Mouse (Mus musculus) layer of hippocampus, adult 11-12 months (tissue): ENCODE data around the gene Zbtb8os.
"Not testable (repeated sequence)": the region's sequence is repeated elsewhere in the genome, so short reads cannot be mapped to it uniquely, and the experiment has no call there.

Experiments
- DNase-seq: peaks from one replicate; pipeline ENCODE4 v3.0.0; 2022; ENCODE audit warnings: low spot score

Zbtb8os gene

DNA sequence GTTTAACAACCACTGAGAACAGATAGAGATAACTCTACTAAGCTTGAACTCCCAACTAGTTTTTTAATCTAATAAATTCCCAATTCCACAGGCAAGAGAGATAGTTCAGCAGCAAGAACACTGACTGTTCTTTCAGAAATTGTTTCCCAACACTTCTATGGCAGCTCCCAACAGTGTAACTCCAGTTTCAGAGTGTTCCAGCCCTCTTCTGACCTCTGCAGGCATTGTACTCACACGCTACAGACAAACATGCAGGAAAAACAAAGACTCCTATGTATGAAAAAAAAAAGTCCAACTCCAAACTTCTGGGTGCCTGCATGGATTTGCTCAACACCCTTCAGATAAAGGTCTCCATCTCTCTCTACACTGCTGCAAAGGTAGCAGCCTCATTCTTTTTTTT, 2.6 kb upstream of the Zbtb8os start:
- DNase-seq, result no peak

DNA sequence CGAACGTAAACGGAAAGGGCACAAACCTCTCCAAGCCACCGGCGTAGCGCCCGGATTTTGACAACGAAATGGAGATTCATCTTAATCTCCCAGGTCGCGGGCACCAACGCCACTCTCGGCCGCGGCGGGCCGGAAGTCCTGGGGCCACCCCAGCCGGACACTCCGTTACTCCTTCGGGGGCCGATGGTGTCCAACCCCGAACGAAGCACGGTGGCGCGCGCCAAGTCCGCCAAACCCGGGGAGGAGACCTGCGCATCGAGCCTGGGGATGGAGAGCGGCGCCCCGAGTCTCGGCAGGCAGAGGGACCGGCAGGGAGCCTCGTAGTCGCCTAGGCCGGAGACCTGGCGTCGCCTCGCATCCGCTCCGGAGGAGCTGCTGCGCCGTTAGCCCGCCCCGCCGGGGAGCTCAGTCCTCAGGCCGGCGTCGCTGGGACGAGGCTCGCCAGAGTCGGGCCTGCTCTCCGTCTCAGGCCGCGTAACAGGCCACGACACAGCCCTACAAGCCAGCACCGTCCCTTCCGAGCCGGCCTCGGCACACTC, 749 bp upstream of the Zbtb8os start:
- DNase-seq, result no peak

DNA sequence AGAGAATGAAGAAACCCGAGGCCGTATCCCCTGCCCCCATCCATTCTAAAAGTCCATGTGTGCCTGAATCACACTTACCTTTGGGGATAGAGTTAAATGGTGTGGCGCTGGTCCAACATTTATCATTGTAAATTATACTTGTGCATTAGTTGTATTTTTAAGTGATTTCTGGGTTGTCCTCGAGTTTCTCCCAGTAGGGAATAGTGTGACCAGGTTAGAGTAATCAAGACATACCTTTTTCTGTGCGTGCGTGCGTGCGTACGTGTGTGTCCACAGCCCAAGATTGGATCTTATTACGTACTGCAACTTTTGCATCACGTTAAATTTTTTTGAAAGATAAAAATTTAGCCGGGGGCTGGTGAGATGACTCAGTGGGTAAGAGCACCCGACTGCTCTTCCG, 796 bp downstream of the Zbtb8os start:
- DNase-seq, result no peak

DNA sequence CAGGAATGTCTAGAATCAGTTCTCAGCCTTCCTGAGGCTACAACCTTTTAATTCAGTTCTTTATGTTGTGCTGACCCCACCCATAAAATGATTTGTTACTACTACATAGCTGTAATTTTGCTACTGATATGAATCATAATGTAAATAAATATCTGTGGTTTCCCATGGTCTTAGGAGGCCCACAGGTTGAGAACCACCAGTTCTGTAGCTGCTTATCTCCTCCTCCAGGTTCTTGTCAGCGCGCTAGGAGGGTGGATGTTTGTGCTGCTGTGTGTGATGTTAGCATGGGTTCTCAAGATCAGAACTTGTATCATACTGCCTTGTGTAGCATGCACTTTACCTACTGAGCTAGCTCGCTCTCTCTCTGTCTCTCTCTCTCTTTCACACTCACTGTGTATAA, 4.2 kb downstream of the Zbtb8os start:
- DNase-seq, result no peak

DNA sequence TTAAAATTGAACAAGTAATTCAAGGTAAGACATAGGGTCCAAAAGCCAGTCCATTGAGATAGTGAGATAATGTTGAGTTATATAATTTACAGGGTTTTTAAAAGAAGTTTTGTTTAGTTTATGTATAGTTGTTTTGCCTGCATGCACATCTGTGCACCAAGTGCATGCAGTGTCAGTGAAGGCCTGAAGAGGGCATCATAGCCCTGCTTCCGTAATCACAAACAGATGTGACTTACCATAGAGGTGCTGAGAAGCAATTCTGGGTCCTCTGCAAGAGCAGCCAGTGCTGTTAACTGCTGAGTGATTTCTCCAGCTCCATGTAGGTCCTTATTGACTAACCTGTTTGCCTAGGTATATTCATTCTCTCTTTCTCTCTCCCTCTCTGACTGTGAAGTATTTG, 6.4 kb downstream of the Zbtb8os start:
- no peak for DNase-seq

DNA sequence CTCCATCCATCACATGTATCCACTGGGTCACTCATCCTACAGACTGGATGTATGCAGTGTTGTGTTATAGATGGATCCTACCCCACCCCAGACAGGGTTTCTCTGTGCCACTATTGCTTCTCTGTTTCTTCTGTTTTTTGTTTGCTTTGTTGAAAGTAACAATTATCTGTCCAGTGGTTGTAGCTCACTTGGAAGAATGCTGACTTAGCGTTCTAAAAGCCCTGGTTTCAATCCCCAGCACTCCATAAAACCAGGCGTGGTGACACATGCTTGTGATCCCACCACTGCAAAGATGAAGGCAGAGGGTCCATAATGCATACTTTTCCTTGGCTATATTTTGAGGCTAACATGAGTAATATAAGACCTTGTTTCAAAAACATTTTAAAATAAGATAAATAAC, 7.2 kb downstream of the Zbtb8os start:
- DNase-seq, result no peak

DNA sequence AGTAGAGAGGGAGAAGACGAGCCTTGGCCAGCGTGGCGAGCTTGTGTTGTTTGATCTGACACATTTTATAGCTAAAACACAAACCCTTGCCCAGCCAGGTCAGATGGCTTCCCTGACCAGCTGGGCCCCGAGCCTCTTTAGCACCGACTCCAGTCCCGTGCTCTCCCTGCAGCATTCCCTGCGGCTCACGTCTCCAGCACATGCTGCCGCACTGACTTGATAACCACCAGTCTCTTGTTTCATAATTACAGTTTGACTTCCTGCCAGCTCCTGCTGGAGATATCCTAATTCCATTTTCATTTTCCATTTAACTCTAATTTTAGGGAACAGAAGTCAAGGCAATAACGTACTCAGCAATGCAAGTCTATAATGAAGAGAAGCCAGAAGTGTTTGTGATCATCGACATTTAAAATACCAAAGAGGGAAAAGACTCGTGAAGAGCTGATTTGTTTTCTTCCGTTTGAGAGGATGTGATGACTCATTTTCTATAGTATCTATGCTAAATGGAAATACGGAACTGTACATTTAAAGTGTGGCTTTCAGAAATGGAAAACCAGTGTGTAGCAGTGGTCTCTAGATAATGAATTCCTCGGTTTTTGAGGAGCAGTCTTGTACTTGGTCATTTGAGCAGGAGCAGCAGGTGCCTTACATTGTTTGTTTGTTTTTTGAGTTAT, 11.1 kb downstream of the Zbtb8os start:
- peak; percentile 57 for DNase-seq

DNA sequence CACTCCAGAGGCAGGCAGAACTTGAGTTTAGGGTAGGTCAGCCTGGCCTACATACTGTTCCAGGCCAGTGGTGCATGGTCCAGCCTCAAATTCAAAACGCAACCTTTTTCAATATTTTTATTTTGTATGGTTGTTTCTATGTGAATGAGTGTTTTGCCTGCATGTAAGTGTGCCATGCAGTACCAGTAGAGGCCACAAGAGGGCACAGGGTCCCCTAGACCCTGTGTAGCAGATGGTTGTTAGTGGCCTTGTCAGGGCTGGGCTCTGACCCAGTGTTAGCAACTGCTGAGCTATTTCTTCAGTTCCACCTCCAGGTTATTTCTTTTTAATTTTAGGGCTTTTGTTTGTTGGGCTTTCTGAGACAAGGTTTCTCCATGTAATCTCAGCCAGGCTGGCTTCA, 15.1 kb downstream of the Zbtb8os start:
- peak; percentile 80 for DNase-seq

DNA sequence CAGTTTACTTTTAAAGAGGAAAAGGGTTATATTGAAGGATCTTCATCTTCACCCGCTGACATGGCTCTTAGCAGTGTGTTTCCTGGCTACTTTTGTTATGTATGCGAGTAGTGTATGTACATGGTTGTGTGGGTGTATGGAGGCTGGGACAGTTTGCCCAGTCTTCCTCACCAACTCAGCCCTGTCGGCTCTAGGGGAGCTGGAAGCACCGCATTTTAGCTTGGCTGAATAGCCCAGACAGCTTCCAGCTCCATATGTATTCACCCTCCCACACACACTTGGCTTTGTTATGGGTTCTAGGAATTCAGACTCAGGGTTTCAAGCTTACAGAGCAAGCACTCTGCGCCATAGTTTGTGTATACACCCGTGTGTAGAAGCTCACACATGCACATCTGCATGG, 15.6 kb downstream of the Zbtb8os start:
- DNase-seq, result peak; percentile 65

DNA sequence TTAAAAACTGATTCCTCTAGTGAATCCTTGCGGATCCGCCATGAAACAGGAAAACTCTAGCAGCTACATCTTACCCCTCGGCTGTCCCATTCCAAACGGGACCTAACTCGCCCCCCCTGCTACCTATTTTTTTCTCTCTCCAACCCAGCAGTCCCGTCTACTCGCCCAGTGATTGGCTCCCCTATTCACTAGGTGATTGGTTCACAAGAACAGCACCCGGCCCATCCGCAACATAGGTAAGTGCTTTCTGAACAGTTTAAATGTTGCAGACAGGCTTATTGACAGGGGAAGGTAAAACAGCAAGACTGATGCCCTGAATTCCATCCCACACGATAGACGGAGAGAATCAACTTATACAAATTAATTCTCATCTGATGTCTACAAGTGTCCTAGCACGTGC, 17.7 kb downstream of the Zbtb8os start:
- DNase-seq, result no peak

DNA sequence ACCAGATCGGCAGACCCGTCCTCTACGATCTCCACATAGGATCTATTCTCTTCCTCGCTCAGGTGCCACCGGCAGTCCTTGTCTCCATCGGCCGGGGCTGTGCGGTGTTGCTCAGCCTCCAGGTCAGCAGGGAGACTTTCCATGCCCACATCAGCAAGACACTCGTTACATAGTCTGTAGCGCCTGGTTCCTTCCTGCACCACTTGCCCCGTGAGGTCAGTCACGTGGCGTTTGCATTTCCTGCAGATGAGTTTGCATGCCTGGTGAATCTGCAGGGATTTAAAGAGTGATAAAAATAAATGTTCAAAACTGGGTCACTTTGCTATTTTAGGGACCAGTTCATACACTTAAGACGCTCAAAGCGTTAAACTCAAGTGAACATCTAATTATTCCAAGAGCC, 18.7 kb downstream of the Zbtb8os start:
- no peak for DNase-seq

DNA sequence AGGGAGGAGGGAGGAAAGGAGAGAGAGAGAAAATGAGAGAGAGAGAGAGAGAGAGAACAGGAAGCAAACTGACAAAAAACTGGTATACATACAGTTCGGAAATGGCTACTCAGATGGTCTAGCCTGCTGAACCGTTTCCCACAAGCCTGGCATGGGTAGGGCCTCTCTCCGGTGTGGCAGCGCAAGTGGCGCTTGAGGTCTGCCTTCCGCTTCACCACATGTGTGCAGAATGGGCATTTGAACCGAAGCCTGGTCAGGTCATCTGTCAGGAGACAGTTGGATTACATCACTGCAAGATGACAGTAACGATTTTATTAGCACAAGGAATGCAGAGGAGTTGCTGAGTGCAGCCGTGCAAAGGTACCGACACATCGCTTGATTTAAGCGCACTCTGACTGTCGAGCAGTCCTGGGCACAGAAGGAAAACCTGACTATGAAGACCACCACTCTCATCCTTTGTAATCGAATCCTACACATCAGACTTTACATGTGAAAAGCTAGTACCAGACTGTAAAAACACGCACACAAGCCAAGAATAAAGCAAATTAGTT, 22.2 kb downstream of the Zbtb8os start:
- no peak for DNase-seq

DNA sequence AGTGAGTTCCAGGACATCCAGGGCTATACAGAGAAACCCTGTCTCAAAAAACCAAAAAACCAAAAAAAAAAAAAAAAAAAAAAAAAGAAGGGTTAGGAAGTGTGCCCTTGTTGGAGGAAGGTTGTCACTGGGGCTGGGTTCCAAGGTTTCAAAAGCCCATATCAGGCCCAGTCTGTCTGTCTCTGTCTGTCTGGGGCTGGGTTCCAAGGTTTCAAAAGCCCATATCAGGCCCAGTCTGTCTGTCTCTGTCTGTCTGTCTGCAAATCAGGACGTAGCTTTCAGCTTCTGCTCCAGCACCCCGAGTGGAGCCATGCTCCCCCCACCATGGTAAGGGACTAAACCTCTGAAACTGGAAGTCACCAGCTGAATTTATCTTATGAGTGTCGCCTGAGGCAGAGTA, 26.7 kb downstream of the Zbtb8os start:
- not testable (repeated sequence) for DNase-seq

DNA sequence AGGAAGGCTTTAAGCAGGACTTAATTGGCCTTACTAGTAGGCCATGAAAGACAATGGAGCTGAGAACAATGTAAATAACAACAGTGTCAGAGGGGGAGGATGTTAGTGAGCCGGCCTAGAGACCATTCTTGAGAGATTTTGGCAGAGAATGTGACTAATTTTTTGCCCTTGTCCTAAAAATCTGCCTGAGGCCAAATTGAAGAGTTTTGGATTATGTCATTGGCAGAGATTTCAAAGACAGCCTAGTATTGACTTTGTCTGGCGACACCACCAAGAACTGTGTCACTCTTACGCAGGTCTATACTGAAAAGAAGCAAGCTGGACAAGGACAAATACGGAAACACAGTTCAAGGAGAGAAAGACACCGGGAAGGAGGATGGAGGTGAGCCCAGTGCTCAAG, 27.3 kb downstream of the Zbtb8os start:
- no peak for DNase-seq

DNA sequence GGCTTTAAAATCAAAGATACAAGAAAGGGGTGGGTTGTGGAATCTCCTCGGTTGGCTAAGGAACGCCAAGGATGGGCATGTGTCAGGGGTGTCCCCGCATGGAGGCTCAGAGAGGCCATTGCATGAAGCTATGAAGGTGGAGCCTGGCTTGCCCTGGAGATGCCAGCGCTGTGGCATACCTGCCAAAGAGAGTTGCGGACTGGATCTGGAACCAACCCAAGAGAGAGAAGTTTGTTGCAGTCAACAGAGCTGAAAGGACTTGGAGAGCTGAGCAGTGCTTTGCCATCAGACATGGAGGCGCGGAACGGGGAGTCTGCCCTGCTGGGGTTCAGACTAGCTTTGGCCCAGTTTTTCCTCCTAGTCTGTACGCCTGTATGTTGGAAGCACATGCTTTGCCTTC, 28.0 kb downstream of the Zbtb8os start:
- no peak for DNase-seq

DNA sequence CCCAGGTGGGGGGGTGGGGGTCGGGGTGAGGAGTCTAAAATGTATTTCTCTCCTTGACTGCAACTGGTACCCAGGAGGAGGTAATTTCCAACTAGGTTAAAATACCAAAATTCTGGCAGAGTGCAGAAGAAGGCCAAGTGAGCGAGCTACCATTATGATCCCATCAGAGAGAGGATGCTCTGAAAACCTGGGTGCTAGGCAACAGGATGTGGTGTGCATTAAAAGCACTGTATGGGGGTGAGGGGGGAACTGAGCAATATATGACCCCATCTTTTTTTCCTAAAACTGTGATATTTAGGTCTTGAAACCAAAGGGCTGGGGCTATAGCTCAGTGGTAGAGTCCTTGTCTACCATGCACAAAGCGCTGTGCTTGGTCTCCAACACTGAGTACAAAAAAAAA, 28.9 kb downstream of the Zbtb8os start:
- no peak for DNase-seq

DNA sequence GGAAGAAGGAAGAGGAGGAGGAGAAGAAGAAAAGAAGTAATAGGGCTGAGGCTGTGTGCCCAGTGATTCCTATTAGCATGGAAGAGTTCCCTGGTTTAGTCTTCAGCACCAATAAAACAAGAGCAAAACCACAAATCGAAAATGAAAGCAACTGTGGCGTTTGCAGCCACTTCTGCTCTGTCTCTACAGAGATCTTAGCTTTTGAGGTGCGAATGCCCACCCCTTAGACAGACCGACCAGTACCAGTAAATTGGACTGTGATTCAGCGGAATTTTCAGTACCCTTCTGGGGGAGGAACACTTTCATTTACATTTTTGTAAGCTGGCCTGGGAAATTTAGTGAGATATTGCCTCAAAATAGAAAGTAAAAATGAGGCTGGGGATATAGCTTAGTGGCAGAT, 29.7 kb downstream of the Zbtb8os start:
- DNase-seq, result no peak

DNA sequence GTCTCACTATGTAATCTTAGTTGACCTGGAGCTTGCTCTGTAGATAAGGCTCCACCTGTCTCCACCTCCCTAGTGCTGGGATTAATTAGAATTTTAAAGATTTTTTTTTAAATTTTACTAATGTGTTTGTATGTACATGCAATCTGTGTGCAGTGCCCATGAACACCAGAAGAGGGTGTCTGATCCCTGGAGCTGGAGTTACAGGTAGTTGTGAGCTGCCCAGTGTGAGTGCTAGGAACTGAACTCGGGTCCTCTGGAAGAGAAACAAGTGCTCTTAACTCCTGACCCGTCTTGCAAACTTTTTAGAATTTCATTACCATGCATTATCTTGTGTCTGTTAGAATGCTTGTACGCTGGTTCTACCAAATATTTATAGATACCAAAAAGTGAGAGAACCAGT, 35.9 kb downstream of the Zbtb8os start:
- DNase-seq, result no peak

DNA sequence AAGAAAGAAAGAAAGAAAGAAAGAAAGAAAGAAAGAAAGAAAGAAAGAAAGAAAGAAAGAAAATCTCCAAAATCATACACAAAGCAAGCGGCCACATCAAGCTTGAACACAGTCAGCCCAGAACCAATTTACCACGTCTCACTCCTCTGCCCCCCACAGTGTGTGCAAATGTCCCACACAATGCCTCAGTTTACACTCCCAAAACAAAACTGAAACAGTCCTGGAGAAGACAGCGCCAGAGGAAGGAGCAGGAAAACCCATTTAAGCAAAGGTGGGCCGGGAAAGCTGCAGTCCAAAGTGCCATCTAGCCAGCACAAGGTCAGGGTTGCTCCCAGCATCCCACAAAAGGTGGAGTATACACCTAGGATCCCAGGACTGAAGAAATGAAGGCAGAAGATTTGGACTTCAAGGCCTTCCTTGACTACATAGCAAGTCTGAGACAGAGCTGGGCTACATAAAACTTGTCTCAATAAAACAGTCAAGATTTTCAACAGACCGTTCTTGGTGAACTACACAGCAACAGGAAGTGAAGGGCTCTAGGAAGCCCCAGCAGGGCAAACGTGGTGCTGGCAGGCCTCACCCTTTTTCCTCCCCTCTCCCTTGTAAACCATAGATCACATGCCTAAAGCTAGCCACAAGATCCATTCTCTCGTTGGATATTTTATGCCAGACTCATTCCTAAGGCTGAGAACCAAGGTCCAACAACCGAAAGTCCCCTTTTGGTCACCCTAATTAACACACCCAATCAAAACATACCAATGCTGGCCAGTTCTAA, 37.9 kb downstream of the Zbtb8os start:
- DNase-seq, result no peak

DNA sequence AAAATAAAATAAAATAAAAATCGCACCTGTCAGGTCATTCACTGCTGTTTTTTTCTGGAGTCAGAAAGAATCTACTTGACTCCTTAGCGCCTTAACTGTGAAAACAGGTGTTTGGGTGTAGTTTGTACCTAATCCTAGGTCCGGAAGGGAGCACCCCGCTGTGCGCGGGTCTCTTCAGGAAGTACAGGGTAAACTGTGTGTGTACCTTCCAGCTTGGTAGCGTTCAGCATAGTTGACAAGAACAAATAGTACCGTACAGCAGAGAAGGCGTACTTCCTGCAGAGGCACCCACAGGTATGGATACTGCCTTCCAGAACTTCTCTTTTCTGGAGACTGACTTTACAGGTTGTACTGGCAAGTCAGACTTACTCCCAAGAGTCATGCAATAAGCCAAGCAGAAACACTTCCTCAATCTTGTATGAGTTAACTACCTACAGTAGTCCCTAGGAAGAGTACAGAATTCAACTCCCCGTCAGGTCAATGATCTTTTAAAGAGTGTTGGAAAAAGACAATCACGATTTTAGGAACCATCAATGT, 38.8 kb downstream of the Zbtb8os start:
- DNase-seq, result no peak

DNA sequence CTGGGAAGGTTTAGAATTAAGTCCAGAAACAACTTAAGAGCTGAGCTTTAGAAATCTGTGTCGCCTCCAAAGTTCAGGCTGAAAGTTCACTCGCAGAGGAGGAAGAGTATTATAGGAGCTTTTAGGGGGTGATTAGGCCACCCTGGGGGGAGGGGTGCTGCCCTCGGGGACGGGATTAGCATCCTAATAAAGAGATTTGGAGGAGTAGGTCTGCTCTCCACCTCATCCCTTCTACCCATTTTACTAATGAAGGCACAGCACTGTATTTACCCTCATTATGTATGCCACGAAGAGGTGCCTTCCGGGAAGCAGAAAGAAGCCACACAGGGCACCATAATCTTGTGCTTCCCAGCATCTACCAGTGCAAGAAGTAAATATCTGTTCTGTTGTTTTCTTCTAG, 39.5 kb downstream of the Zbtb8os start:
- no peak for DNase-seq

DNA sequence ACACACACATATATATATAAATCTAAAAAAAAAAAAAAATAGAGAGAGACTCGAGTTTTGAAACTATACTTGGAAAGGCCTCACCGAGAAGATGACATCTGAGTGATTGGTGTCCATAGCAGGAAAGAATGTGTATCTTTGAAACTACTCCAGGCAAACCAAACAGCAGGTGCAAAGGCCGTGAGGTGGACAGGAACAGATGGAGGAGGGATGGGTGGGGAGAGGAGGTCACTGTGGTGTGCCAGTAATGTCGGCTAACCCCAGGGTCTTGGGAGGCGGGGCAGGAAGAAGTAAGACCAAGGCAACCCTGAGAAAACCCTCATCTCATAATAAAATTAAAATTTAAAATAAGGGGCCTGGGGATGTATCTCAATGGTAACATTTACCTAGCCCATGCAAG, 40.3 kb downstream of the Zbtb8os start:
- no peak for DNase-seq

DNA sequence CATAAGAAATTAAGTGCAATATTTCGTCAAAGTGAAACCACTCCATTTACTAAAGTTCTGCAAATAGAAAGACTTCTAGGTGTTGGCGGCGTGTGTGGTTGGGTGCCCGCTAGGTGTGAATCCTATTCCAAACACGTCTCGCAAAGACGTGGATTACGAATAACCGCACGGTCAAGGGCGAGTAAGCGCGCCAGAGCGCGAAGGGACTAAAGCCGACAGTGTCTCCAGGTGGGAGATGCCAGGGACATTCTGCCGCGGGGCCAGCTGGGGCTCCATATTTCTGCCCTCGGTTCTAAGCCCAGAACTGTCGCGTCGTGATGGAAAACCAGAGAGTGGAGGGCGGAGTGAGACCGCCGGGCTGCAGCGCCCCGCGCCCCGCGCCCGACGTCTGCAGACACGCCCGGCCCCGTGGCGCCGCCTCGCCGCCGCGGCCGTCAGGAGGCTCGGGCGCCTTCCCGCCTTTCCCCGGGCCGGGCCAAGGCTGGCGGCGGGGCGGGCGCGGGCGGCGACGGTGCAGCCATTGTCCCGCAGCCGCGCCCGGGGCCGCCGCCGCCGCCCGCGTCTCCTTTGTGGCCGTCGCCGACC, 41.6 kb downstream of the Zbtb8os start:
- DNase-seq, result peak; percentile 15
